Mouse (Mus musculus) forelimb bud, embryonic 11.5 days (tissue): ENCODE data around the gene Acer1.
A peak's percentile ranks its signal among the peaks of the same experiment; 100 is the strongest.

Experiments used
- DNase-seq: peaks from one replicate; pipeline ENCODE4 v3.0.0-alpha.2; 2012; ENCODE audit warnings: low read depth, low spot score

The Acer1 gene

DNA sequence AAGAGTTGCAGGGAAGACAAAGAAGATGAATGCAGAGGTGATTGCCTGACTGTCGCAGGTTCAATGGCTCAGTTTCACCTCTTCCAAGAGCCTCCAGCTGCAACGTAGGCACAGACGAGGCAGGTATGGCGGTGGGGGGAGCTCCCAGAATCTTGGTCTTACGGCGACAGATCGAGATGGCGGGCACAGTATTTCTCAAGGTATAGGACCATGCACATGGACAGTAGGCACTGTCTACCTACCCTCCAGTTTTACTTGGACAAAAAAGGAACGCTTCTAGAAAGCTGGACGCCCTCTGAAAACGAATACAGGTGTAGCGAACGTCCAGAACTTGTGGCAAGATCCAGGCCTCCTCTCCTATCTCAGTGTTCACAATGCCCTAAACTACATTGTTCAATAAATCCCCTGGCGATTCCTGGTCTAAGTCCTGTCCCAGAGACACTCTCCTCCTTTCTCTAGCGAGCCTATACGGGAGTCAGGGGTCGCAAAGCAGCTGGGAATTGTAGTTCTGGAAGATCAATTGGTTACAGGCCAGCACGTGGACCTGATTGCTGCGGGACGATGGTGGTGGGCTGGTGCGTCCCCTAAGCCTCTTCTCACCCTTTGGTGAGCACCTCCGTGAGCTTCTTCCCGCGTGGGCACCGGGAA is 7.7 kb upstream of the Acer1 start:
- DNase-seq: peak; percentile 86

DNA sequence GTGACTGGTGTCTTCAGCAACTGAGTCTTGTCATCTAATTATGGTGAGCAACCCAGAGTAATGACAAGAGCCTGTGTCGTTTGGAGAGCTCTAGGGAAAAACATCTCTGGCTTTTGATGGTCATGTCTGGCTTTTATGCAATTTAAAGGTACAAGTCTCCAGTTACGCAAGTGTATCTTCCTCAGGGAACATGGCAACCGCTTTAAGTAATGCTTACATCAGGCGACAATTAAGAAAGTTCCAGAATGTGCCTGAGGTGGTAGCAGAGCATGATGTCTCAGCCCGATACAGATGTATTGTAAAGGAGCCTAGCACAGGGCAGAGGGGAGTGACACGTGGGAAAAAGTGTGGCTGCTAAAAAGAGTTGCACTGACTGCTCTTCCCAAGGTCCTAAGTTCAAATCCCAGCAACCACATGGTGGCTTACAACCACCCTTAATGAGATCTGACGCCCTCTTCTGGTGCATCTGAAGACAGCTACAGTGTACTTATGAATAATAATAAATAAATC is 7.0 kb upstream of the Acer1 start:
- DNase-seq: no peak

DNA sequence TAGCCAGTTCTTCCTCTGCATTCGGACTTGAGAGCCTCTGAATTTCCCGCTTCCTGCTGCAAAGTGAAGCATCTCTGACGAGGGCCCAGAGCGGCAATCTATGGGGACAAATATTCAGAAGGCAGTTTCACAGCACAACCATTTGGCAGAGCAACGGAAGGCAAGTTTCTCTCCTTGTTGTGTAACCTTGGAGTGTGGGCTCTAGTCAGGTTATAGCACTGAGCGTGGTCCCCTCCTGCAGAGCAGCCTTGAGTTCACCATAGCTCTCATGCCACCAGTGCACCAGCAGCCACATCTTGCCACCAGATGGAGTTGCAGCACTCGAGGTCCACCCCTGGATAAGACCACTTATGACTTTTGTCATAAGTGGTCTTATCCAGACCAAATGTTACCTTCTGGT is 6.5 kb upstream of the Acer1 start:
- no peak for DNase-seq

DNA sequence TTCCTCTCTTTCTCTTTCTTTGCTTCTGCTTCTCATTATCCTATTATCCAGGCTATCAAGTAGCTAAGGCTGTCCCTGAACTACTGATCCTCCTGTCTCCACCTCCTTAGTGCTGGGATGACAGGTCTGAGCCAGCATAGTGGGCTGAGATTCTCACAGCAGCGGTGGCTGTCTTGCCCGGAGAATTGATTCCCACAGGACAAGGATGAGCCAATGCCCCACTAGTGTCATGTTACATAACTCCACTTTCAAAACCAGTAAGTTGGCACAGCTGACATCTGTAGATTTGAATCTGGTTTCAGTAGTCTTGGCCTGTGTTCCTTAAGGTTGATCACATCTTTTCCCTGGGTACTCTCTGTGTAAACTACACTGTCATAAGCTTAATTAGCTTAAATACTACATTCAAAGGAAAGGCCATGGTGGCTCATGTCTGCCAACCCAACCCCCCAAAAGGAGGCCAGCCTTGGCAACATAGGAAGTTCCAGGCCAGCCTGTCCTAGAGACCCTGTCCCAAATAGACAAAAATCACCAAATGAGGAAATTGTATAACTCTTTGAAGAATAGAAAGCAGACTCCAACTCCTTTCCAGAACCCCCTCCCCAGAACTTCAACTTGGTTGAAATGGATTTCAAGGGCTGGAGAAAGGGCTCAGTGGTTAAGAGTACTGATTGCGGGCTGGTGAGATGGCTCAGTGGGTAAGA is 4.3 kb upstream of the Acer1 start:
- DNase-seq: no peak

DNA sequence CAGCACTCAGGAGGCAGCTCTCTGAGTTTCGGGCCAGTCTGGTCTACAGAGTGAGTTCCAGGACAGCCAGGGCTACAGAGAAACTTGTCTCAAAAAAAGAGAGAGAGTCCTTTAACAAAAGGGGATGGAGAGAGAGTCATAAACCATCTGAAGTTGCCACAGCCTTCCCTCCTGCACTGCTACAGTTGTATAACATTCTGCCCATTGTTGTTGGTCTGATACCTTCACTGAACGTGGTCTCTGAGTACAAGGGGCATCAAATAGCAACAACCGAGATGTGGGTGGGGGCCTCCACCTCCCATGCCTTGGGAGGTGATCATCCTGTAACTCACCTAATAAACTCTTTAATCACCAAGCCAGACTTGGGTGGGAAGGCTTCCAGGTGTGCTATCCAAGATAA is 3.7 kb upstream of the Acer1 start:
- no peak for DNase-seq

DNA sequence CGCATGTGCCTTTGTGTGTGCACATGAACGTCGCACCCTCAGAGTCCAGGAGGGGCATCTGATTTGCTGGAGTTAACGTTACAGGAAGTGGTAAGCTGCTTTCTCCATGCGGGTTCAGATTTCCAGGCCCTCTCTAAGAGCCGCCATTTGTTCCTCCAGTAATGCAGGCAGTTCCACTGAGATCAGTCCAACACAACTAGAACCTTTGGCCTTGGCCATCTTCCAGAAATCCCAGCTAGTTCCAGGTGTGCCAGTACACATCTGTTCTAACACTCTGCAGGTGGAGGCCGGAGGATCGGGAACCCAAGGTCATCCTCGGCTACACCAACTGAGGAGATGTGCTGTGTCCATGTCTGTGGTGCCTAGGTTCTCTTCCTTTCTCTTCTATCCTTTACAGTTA is 3.0 kb upstream of the Acer1 start:
- no peak for DNase-seq

DNA sequence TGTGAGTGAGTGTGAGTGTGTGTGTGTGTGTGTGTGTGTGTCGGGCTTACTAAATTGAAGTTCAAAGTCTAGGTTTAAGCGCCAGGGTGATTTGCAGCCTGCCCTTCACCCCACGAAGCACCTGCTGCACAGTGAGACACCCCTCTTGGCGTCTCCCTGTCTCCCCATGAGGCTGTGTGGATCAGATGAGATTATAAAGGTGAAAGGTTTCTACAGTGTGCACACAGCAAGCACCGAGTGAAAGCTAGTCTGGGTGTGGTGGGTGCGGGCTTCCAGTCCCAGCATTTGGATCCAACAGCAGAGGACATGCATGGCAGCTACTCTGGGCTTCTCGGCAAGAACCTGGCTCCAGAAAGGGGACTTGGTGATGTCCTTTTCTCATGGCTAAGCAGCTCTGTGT is 877 bp downstream of the Acer1 start:
- DNase-seq: no peak

DNA sequence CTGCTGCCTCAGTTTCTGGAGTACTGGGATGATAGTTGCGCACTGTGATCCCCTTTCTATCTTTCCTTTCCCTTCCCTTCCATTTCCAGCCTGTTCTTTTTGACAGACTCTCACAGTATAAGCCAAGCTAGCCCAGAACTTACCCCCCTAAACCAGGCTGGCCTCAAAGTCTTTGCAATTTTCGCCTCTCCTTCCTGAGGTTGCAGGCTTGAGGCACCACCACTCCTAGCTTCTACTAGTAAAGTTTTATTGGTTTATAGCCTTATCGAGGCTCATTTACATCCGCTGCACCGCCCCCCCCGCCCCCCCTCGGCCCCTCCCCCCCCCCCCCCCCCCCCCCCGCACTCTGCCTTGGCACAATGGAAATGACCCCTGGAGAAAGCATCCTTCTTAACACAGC is 2.4 kb downstream of the Acer1 start:
- DNase-seq: no peak

DNA sequence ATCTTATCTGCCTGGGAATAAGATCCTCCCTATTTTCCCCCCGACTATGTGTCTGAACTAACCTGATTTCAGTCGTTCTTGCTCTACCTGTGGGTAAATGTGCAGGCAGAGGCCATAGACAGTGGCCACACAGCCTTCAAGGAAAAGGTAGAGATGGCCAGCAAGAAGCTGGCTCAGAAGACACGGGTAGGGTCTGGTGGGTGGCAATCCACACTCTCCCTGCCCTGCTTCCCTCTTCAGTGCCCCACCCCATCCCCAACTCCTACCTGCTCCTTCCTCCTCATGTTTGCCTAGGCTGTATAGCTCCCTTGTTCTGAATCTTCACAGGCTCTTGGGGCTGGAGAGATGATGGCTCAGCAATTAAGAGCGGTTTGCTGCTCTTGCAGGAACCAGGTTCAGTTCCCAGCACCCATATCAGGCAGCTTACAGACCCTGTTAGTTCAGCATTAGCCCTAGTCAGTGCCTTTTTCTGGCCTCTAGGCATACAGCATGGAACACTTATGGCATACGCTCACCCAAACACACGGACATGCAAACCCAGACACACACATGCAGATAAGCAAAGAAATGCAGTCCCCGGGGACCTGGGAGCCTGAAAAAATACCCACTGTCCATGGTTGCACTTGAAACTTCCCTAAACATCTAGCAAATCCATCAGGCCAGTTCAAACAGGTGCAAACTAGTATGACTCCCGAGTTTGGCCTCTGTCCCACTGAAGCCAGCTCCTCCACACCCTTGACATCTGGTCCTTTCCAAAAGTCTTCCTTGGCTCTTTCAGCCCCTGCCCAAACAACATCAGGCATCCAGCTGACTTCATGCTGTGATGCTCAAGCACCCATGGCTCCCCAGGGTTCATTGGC is 5.2 kb downstream of the Acer1 start:
- DNase-seq: no peak

DNA sequence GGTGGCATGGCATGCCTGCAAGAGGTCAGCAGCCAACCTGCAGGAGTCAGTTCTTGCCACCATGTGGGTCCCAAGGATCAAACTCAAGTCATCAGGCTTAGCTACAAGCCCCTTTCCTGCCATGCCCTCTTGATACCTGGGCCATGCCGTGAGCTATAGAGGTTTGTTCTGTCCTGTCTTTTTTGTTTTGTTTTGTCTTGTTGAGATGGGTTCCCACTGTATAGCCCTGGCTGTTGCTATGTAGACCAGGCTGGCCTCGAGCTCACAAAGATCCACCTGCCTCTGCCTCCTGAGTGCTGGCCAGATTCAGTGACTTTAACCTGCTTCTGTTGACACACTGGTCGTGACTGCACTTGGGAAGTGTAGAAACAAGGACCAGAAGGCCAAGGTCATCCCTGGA is 6.5 kb downstream of the Acer1 start:
- DNase-seq: no peak

DNA sequence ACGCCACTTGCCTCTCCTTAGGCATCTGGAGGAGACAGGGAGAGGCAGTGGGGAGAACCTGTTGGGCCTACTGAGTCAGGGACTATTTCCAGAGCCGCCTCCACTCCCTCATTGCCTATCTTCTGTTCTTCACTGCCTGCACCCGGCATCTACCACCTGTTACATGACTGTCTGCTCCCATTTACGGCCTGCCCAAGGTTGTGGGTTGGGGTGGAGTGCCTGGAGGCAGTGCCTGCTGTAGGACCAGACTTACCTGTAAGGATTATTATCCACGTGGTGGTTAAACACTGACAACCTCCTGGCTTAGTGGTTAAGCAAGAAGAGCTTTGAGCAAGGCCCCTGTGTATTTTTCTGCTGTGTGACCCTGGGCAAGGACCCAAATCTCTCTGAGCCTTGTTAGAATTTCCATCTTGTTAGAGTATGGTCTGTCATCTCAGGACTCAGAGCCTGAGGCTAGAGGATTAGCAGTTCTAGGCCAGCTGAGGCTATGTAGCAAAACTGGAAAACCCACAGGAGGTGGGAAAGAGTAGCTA is 7.2 kb downstream of the Acer1 start:
- no peak for DNase-seq

DNA sequence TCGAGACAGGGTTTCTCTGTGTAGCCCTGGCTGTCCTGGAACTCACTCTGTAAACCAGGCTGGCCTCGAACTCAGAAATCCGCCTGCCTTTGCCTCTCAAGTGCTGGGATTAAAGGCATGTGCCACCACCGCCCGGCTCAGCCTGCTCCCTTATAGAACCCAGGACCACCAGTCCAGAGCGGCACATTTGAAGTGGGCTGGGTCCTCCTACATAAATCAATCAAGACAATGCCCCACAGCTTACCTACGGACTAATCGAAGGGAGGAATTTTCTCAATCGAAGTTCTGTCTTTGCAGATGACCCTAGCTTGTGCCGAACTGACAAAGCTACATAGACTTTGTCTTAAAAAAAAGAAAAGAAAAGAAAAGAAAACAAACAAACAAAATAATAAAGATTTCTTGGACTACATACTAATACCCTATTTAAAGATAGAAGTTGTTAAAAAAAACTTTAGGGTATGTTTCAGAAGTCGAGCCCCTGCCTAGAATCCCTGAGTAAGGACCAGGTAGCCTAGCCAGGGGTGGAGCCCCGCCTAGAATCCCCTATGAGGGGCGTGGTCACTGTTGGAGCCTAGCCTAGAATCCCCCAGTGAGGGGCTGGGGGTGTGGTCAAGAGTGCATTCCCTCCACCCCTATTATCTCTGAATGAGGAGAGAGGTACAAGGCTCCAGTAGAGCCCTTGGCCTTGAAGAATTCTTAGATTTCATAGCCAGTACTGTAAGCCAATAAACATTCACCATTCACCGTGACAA is 7.8 kb downstream of the Acer1 start:
- DNase-seq: no peak

DNA sequence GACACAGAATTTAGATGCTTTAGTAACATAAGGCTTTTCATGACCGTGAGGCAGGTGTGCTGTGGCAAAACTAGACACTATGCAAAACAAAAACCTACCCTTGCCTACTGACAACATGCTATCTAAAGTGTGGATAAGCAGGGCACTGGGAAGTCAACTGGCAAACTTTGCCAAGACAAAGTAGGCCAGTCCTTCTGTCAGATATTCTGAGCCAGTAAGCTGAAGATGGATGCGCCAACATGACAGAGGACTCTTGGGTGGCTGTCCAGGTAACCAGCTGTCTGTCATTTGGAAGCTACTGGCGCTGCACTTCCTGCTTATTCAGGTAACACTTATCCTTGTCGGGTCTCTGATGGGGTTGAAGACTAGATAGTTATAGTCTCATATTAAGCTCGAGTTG is 11.8 kb downstream of the Acer1 start:
- no peak for DNase-seq

DNA sequence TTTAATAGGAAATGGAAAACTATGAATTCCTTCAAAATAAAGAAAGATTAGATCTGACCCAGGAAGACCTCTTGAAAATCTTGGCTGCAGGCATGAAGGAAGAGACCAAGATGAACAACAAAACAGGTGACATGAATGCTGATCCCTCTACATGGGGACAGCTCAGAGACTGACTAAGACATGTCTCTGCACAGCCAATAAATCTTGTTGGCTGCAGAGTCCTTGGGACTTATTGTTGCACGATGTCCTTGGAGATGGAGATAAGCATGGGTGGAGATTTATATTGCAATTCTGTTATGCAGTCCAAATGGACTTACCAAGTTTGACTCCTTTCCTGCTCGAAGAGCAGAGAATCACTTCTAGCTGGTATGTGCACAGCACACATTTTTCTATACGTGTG is 12.6 kb downstream of the Acer1 start:
- DNase-seq: no peak

DNA sequence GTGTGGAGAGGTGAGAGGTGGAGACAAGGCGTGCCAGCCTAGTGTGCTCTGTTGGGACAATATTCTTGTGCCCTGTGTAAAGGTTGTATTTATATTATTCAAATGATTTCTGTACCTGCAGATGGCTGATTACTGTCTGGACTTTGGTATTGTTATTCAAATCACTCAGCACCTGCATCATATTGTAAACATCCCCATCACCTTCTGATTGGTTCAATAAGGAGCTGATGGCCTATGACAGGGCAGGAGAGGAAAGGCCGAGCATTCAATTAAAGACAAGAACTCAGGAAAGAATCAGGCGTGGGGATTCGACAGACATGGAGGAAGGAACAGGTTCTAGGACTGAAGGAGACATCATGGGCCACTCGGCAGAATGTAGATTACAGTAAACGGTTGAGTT is 18.3 kb downstream of the Acer1 start:
- DNase-seq: no peak

DNA sequence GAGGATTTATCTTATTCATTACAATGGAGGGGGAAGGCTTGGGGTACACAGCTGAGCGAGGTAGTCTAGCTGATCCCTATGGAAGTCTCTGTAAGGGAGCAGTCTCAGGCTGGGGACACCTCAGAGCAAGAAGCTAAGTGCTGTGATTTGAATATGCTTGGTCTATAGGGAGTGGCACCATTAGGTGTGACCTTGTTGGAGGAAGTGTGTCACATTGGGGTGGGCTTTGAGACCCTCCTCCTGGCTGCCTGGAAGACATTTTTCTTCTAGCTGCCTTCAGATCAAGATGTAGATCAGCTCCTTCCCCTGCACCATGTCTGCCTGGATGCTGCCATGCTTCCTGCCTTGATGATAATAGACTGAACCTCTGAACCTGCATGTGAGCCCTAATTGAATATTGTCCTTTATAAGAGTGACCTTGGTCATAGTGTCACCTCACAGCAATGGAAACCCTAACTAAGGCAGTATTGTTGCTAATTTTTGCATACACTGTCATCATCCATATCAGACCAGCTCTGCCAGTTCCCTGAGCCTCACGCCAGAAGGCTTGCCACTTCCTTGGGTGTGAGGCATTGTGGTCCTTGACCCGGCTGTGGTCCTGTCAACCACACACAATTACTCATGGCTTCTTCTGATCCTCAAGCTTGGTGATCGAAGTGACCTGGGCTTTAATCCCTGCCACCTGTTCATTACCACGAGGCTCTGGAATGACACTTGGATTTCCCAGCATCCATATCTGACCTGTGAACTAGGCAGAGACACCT is 19.1 kb downstream of the Acer1 start:
- no peak for DNase-seq

DNA sequence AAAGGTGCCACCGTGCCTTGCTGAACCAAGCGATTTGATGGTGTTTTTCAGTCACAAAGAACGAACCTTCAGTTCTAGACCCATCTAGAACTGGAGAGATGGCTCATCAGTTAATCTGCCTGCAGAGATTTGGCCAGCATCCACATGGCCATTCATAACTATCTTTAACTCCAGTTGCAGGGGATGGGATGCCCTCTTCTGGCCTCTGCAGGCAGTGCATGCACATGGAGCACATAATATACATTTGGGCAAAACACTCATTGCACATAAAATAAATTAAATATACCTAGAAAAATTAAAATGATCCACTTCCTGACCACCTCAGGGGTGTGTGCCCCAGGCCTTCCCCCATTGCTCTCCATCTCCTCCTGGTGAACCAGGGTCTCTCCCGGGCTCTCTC is 20.0 kb downstream of the Acer1 start:
- no peak for DNase-seq

DNA sequence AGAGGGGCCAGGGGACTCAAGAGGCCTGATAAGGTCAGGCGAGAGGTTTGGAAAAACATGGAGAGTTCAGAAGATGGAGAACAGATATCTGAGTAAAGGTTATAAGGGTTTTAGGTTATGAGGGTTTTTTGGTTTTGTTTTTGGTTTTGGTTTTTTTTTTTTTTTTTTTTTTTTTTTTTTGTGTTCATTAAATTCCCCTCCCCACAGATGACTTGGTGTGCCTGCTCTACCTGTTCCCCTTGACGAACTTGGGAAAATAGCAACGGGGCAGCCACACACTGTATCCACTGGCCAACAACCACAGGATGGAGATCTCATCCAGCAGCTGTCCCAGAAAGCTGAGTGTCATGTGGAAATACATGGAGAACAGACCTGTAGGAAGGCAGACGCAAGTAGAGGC is 23.3 kb downstream of the Acer1 start:
- DNase-seq: no peak

DNA sequence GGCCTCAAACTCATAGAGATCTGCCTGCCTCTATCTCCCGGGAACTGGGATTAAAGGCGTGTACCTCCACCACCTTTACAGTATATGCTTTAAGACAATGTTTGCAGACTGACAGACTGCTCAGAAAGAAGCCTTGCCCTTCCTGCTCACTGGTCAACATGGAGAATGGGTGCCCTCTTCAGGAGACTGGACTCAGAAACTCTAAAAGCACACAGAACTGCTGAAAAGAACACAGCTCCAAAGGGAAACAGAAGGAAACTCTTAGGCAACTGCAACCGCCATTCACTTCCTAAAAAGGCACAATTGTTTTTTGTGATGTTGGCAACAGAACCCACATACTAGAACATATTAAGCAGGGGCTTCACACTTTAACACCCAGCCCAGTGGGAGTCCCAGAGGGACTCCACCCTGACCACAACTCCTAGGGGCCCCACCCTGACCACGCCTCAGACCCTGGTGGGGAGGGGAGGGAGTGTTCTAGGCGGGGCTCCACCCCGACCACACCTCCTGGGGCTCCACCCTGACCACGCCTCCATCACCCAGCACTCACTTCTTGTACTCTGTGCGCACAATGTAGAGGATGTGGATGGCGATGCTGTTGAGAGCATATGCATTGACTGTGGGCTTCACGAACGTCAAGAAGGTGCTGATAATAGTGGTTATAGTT is 24.0 kb downstream of the Acer1 start:
- DNase-seq: no peak

DNA sequence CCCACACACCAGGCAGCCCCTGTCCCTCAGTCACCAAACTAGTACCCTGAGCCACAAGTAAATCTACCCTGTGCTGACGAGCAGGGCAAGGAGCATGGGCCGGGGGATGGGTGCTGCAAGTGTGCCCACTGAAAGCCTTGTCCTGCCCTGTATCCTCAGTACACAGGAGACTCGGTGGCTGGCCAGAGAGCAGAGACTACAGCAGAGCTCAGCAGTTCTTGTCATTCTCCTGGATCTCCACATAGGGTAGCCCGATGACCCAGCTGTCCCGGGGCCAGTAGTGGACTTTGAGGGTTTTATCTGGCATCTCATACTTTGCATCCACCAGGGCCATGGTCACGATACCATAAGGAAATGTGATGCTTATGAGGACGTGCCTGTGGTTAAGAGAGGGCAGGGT is 27.1 kb downstream of the Acer1 start:
- DNase-seq: no peak
